Mouse (Mus musculus) olfactory bulb, adult 2 months (tissue): ENCODE results near the gene Uts2. TPM values are rescaled to one million over a fixed set of nuclear protein-coding genes. Genes with fewer than 3 reads are reported as not detected.

Source experiments
- H3K27ac ChIP-seq: fragments of 200-500 bp; 2 replicates; pipeline ENCODE4 v1.5.1; 2012; ENCODE audit warnings: low read depth, low read length; ENCODE audit not compliant: insufficient read depth
- H3K4me1 ChIP-seq: fragments of 200-500 bp; 2 replicates; pipeline ENCODE4 v1.6.1; 2012; ENCODE audit warnings: low read length; ENCODE audit not compliant: control insufficient read depth, insufficient read depth
- H3K4me3 ChIP-seq: fragments of 200-500 bp; 2 replicates; pipeline ENCODE4 v1.5.1; 2012; ENCODE audit warnings: mild to moderate bottlenecking, low read depth, low read length, moderate library complexity; ENCODE audit not compliant: insufficient read depth
- CTCF ChIP-seq: fragments of 200-500 bp; IDR thresholded peaks from 2 replicates; pipeline ENCODE4 v1.5.1; 2012; ENCODE audit warnings: low read depth, mild to moderate bottlenecking, low read length, moderate library complexity; ENCODE audit not compliant: insufficient read depth
- POLR2A ChIP-seq: fragments of 200-500 bp; IDR thresholded peaks from 2 replicates; pipeline ENCODE4 v1.6.1; 2012; ENCODE audit warnings: mild to moderate bottlenecking, low read depth, low read length, moderate library complexity; ENCODE audit not compliant: insufficient read depth
- WGBS: fragments of 180-500 bp; shearing (Covaris S2); methylation state at CpG from one replicate; pipeline ENCODE4 v1.1.7; 2018; 5-methylcytosine and 5-hydroxymethylcytosine counted together
- polyA plus RNA-seq: library from polyadenylated mRNA; stranded (reverse); fragments of >200 nt; gene quantifications from 2 replicates; pipeline ENCODE4 v1.2.4, GENCODE M21; 2012; ENCODE audit warnings: low replicate concordance; ENCODE audit not compliant: missing spikeins, insufficient read depth, insufficient read length

Gene Uts2
- polyA plus RNA-seq, 1 experiment, result not detected

- Histone ChIP-seq H3K4me3 (no peak overlapping the region), H3K27ac (no peak overlapping the region), H3K4me1 (peaks cover 11% of the 10 kb centered on the region)
- WGBS, result 29% methylated on average over 5 of the region's 5 CpGs
- TF ChIP-seq POLR2A (no peak), CTCF (no peak)
These were observed 44.6 kb downstream of the Uts2 start for GRCm38 (mm10) chr4:151041506-151041905.

GRCm38 (mm10) chr4:151043281-151043680, 46.4 kb downstream of the Uts2 start:
- 8% methylated on average over 5 of the region's 5 CpGs for whole genome bisulfite sequencing
- TF ChIP-seq POLR2A, result no peak
- no peak for TF ChIP-seq CTCF
- 0 out of 2 replicates have a peak overlapping the region, but pooled peaks have one; percentile 2 for H3K27ac ChIP-seq
- H3K4me1 ChIP-seq, result peaks cover 11% of the 10 kb centered on the region
- H3K4me3 ChIP-seq, result peak overlapping the region; percentile 28; the same call in 1 of the 2 replicates

GRCm38 (mm10) chr4:151044037-151044943, 47.4 kb downstream of the Uts2 start, which contains the start of gene Per3:
Gene Per3 (minus strand): TSS chr4:151044665.
- H3K4me1 ChIP-seq, result peaks cover 11% of the 10 kb centered on the region
- H3K4me3 ChIP-seq, result peak within 1 kb of the TSS; percentile 69
- WGBS, result under 1% methylated on average over 78 of the region's 79 CpGs
- TF ChIP-seq CTCF (no peak), POLR2A (peak; percentile 68)
- peak within 1 kb of the TSS; percentile 89 for H3K27ac ChIP-seq

- peaks cover 11% of the 10 kb centered on the region for H3K4me1 ChIP-seq
- TF ChIP-seq POLR2A (peak; percentile 13; the same call in 1 of the 2 replicates), CTCF (no peak)
- peak overlapping the region; percentile 69 for H3K4me3 ChIP-seq
- WGBS, result 2% methylated on average over 21 of the region's 21 CpGs
- peak overlapping the region; percentile 89 for H3K27ac ChIP-seq
These were observed 48.2 kb downstream of the Uts2 start for GRCm38 (mm10) chr4:151044944-151045570.

- H3K27ac ChIP-seq, result no peak overlapping the region
- WGBS, result 81% methylated on average over 3 of the region's 3 CpGs
- TF ChIP-seq CTCF (no peak), POLR2A (no peak)
- H3K4me3 ChIP-seq, result no peak overlapping the region
- peaks cover 8% of the 10 kb centered on the region; the same call in 1 of the 2 replicates for H3K4me1 ChIP-seq
These were observed 49.6 kb downstream of the Uts2 start for GRCm38 (mm10) chr4:151046524-151046923.

- TF ChIP-seq CTCF (no peak), POLR2A (no peak)
- 35% methylated on average over 1 of the region's 1 CpGs for whole genome bisulfite sequencing
- no peak overlapping the region for H3K4me3 ChIP-seq
- no peak overlapping the region for H3K27ac ChIP-seq
- H3K4me1 ChIP-seq, result no peaks in the 10 kb centered on the region
These were observed 54.3 kb downstream of the Uts2 start for GRCm38 (mm10) chr4:151051162-151051561.

Other genes starting within 250 kb of the Uts2 start
- not detected in 2 replicates for gene Errfi1, start 143.2 kb upstream of the Uts2 start, polyA plus RNA-seq
- not detected in 2 replicates for gene Park7, start 82.7 kb upstream of the Uts2 start, polyA plus RNA-seq
- gene Tnfrsf9, start 82.5 kb upstream of the Uts2 start, polyA plus RNA-seq, result not detected in 2 replicates
- not detected in 2 replicates for gene Per3, start 47.6 kb downstream of the Uts2 start, polyA plus RNA-seq
- not detected in 2 replicates for gene Vamp3, start 60.9 kb downstream of the Uts2 start, polyA plus RNA-seq
- not detected in 2 replicates for gene Gm13090, start 92.5 kb downstream of the Uts2 start, polyA plus RNA-seq